Mouse (Mus musculus): ENCODE measurements at regions not wholly inside any gene's neighbourhood (a gene's known extent, or its start where the extent isn't known, plus 50 kb on each side); places are given as distances from the start of the nearest gene placed in this dataset.

GRCm38 (mm10) chr7:90035396-90035795 is 54.6 kb upstream of the Eed start:
- TF ChIP-seq USF1 (IDR thresholded peaks at IDR 0.05; ENCODE audit: low read depth) (no peak), POLR2AphosphoS2 (IDR thresholded peaks at IDR 0.05; ENCODE audit: insufficient read length, low read depth) (no peak)
